Mouse (Mus musculus) bone marrow, adult 2 months (tissue): ENCODE results near the gene Mgat3. TPM values are rescaled to one million over a fixed set of nuclear protein-coding genes. Genes with fewer than 3 reads are reported as not detected.

Source experiments
- H3K27ac ChIP-seq: fragments of 200-500 bp; 2 replicates; pipeline ENCODE4 v1.5.1; 2012; ENCODE audit warnings: low read depth, mild to moderate bottlenecking, control low read depth, inconsistent platforms, low read length; ENCODE audit not compliant: control insufficient read depth, poor library complexity, insufficient read depth
- H3K4me1 ChIP-seq: fragments of 200-500 bp; 2 replicates; pipeline ENCODE4 v1.6.1; 2011; ENCODE audit warnings: low read length; ENCODE audit not compliant: control insufficient read depth, insufficient read depth
- H3K4me3 ChIP-seq: fragments of 200-500 bp; replicated peaks from 2 replicates; pipeline ENCODE3; 2011; ENCODE audit warnings: mild to moderate bottlenecking, low read depth, low read length, control low read depth; ENCODE audit not compliant: control insufficient read depth
- CTCF ChIP-seq: fragments of 200-500 bp; IDR thresholded peaks from 2 replicates; pipeline ENCODE4 v1.5.1; 2011; ENCODE audit warnings: low read length, control low read depth; ENCODE audit not compliant: control insufficient read depth, insufficient read depth
- POLR2A ChIP-seq: fragments of 200-500 bp; IDR thresholded peaks from 2 replicates; pipeline ENCODE4 v1.6.1; 2011; ENCODE audit warnings: low read depth, mild to moderate bottlenecking, control low read depth, low read length, borderline replicate concordance; ENCODE audit not compliant: control insufficient read depth
- WGBS: fragments of 180-500 bp; shearing (Covaris S2); methylation state at CpG from one replicate; pipeline ENCODE4 v1.1.7; 2018; 5-methylcytosine and 5-hydroxymethylcytosine counted together
- polyA plus RNA-seq: library from polyadenylated mRNA; stranded (reverse); fragments of >200 nt; gene quantifications from 2 replicates; pipeline ENCODE4 v1.2.4, GENCODE M21; 2011; ENCODE audit warnings: low replicate concordance; ENCODE audit not compliant: missing spikeins, insufficient read depth, insufficient read length

Mgat3 gene
- polyA plus RNA-seq, 1 experiment = 0.97 TPM

GRCm38 (mm10) chr15:80145397-80145796 is 28.1 kb upstream of the Mgat3 start:
- TF ChIP-seq POLR2A (no peak), CTCF (no peak)
- Histone ChIP-seq H3K4me3 (no peak overlapping the region), H3K4me1 (no peaks in the 10 kb centered on the region), H3K27ac (no peak overlapping the region)
- WGBS = 98% methylated on average over 5 of the region's 5 CpGs

- TF ChIP-seq POLR2A = no peak
- no peak for TF ChIP-seq CTCF
- Histone ChIP-seq H3K4me3 (no peak overlapping the region), H3K4me1 (no peaks in the 10 kb centered on the region), H3K27ac (no peak overlapping the region)
- WGBS = 60% methylated on average over 6 of the region's 6 CpGs
Measured at GRCm38 (mm10) chr15:80146153-80146552, 27.4 kb upstream of the Mgat3 start.

- WGBS = 78% methylated on average over 14 of the region's 14 CpGs
- Histone ChIP-seq H3K27ac (no peak overlapping the region), H3K4me3 (no peak overlapping the region), H3K4me1 (no peaks in the 10 kb centered on the region)
- TF ChIP-seq POLR2A (no peak), CTCF (no peak)
Measured at GRCm38 (mm10) chr15:80147090-80147489, 26.4 kb upstream of the Mgat3 start.

- Histone ChIP-seq H3K4me1 (no peaks in the 10 kb centered on the region), H3K4me3 (no peak overlapping the region), H3K27ac (no peak overlapping the region)
- TF ChIP-seq POLR2A = no peak
- 86% methylated on average over 5 of the region's 5 CpGs for WGBS
Measured at GRCm38 (mm10) chr15:80147511-80147910, 26.0 kb upstream of the Mgat3 start.

GRCm38 (mm10) chr15:80148565-80148964 is 25.0 kb upstream of the Mgat3 start:
- H3K27ac ChIP-seq = no peak overlapping the region
- TF ChIP-seq CTCF = no peak
- no peak for TF ChIP-seq POLR2A
- no peaks in the 10 kb centered on the region for H3K4me1 ChIP-seq
- 81% methylated on average over 8 of the region's 8 CpGs for WGBS
- no peak overlapping the region for H3K4me3 ChIP-seq

GRCm38 (mm10) chr15:80149517-80149916 is 24.0 kb upstream of the Mgat3 start:
- Histone ChIP-seq H3K4me1 (no peaks in the 10 kb centered on the region), H3K27ac (no peak overlapping the region), H3K4me3 (no peak overlapping the region)
- TF ChIP-seq CTCF (no peak), POLR2A (no peak)
- 91% methylated on average over 7 of the region's 7 CpGs for WGBS

GRCm38 (mm10) chr15:80152663-80153062 is 20.9 kb upstream of the Mgat3 start:
- H3K4me3 ChIP-seq = no peak overlapping the region
- no peaks in the 10 kb centered on the region for H3K4me1 ChIP-seq
- H3K27ac ChIP-seq = no peak overlapping the region
- no peak for TF ChIP-seq CTCF
- TF ChIP-seq POLR2A = no peak
- 87% methylated on average over 10 of the region's 10 CpGs for WGBS

- no peak overlapping the region for H3K27ac ChIP-seq
- TF ChIP-seq CTCF = no peak
- no peak for TF ChIP-seq POLR2A
- 94% methylated on average over 11 of the region's 11 CpGs for WGBS
- no peak overlapping the region for H3K4me3 ChIP-seq
- H3K4me1 ChIP-seq = no peaks in the 10 kb centered on the region
Measured at GRCm38 (mm10) chr15:80153757-80154156, 19.8 kb upstream of the Mgat3 start.

GRCm38 (mm10) chr15:80155707-80156106 is 17.8 kb upstream of the Mgat3 start:
- whole genome bisulfite sequencing = 96% methylated on average over 8 of the region's 8 CpGs
- H3K4me3 ChIP-seq = no peak overlapping the region
- TF ChIP-seq POLR2A = no peak
- no peak for TF ChIP-seq CTCF
- no peaks in the 10 kb centered on the region for H3K4me1 ChIP-seq
- no peak overlapping the region for H3K27ac ChIP-seq
